Mouse (Mus musculus) liver, embryonic 14.5 days (tissue): Measurements from ENCODE around the gene Herc1. TPM values are rescaled to one million over a fixed set of nuclear protein-coding genes. Genes with fewer than 3 reads are reported as not detected.

ENCODE experiments used
- ATAC-seq: fragments of 200-750 bp; cut with Nextera tagmentation; 2 replicates; pipeline ENCODE4 v1.8.0; 2017; ENCODE audit warnings: moderate number of reproducible peaks, mild to moderate bottlenecking, moderate library complexity; ENCODE audit not compliant: insufficient read depth
- DNase-seq, 3 experiments: peaks; one replicate each; pipeline ENCODE4 v3.0.0-alpha.2; 2012 to 2013; ENCODE audit warnings: low read depth in 3 of 3, low spot score in 3 of 3
- H3K27ac ChIP-seq: fragments of 300-500 bp; sonication (generic); 2 replicates; pipeline ENCODE4 v1.5.1; 2014; ENCODE audit warnings: moderate library complexity, mild to moderate bottlenecking, control low read depth, inconsistent platforms
- H3K27me3 ChIP-seq: fragments of 300-500 bp; sonication (generic); 2 replicates; pipeline ENCODE4 v1.6.1; 2014; ENCODE audit warnings: mild to moderate bottlenecking, low read length, moderate library complexity; ENCODE audit not compliant: control insufficient read depth, insufficient read depth
- H3K36me3 ChIP-seq: fragments of 300-500 bp; sonication (generic); replicated peaks from 2 replicates; pipeline ENCODE4 v1.6.1; 2014; ENCODE audit warnings: low read depth; ENCODE audit not compliant: control insufficient read depth, insufficient read depth
- H3K4me1 ChIP-seq, 2 experiments: fragments of 200-500 bp in 1 of 2; fragments of 300-500 bp in 1 of 2; sonication (generic) in 1 of 2; replicated peaks; 2 replicates each; pipeline ENCODE4 v1.6.1; 2012 to 2014; ENCODE audit warnings: antibody characterized with exemption in 1 of 2, inconsistent platforms in 1 of 2, low read length in 1 of 2; ENCODE audit not compliant: control insufficient read depth in 2 of 2, insufficient read depth in 2 of 2
- H3K4me2 ChIP-seq: fragments of 300-500 bp; sonication (generic); 2 replicates; pipeline ENCODE4 v1.6.1; 2014; ENCODE audit warnings: low read depth, mild to moderate bottlenecking, control low read depth, moderate library complexity
- H3K4me3 ChIP-seq, 2 experiments: fragments of 200-500 bp in 1 of 2; fragments of 300-500 bp in 1 of 2; sonication (generic) in 1 of 2; 2 replicates each; pipeline ENCODE4 v1.5.1; 2012 to 2014; ENCODE audit warnings: low read depth in 2 of 2, low read length in 2 of 2, mild to moderate bottlenecking in 2 of 2, control low read depth in 1 of 2, inconsistent platforms in 1 of 2, moderate library complexity in 1 of 2; ENCODE audit not compliant: insufficient read depth in 1 of 2
- H3K9ac ChIP-seq: fragments of 300-500 bp; sonication (generic); replicated peaks from 2 replicates; pipeline ENCODE4 v1.6.1; 2014; ENCODE audit warnings: mild to moderate bottlenecking, control low read depth, moderate library complexity
- H3K9me3 ChIP-seq: fragments of 300-500 bp; sonication (generic); 2 replicates; pipeline ENCODE4 v1.6.1; 2016; ENCODE audit warnings: low read length, mixed read lengths; ENCODE audit not compliant: control insufficient read depth
- CTCF ChIP-seq: IDR thresholded peaks from 2 replicates; pipeline ENCODE4 v1.5.1; 2016; ENCODE audit warnings: antibody characterized with exemption, low read depth, control low read depth
- EP300 ChIP-seq: IDR thresholded peaks from 2 replicates; pipeline ENCODE4 v1.6.1; 2016; ENCODE audit warnings: antibody characterized with exemption, low read depth
- WGBS: fragments of 180-500 bp; shearing (Covaris S2); extraction: QIAGEN DNeasy Blood & Tissue Kit; methylation state at CpG from one replicate; pipeline ENCODE4 v1.1.7; 2014; ENCODE audit not compliant: insufficient replicate concordance; 5-methylcytosine and 5-hydroxymethylcytosine counted together
- polyA plus RNA-seq, 2 experiments: library from polyadenylated mRNA; depleted of rRNA in 1 of 2; stranded (reverse) in 1 of 2; unstranded in 1 of 2; fragments of >200 nt; fragmentation: Nextera tagmentation in 1 of 2; extraction: Ambion mirVana in 1 of 2; gene quantifications; 2 replicates each; pipeline versions ENCODE4 v1.2.1 to v1.2.3; 2012 to 2014

Gene Herc1
- polyA plus RNA-seq, 2 experiments: 23.9 to 25.0 TPM

DNA sequence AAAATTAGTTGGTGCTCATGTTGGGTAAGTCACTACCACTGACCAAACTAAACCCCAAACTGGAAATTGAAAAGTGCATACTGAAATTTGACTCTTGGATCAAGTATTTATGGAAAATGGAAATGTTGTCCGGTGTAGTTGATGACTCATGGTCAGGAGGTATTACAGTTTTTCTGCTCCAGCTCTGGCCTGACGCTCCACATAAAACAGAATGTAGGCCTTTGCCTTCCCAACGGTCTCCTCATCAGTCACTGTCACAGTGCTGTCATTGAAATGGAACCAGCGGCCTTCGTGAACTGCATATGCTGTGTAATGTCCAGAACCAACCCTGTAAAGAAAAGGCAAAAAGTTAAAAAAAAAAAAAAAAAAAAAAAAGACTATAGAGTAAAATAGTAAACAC, 168.0 kb downstream of the Herc1 start:
- no peak overlapping the region for H3K4me3 ChIP-seq
- no peak for ATAC-seq
- DNase-seq: no peak
- H3K4me1 ChIP-seq: peaks cover 0 to 1% of the 10 kb centered on the region in 2 experiments; a peak in 1 of 4 replicates
- H3K4me2 ChIP-seq: no peak overlapping the region
- no peaks in the 10 kb centered on the region for H3K9me3 ChIP-seq
- no peaks in the 10 kb centered on the region for H3K27me3 ChIP-seq
- WGBS: 85% methylated on average over 5 of the region's 5 CpGs
- H3K27ac ChIP-seq: no peak overlapping the region
- H3K9ac ChIP-seq: no peak overlapping the region
- peaks cover 34% of the 10 kb centered on the region for H3K36me3 ChIP-seq
- no peak for TF ChIP-seq CTCF
- TF ChIP-seq EP300: no peak

DNA sequence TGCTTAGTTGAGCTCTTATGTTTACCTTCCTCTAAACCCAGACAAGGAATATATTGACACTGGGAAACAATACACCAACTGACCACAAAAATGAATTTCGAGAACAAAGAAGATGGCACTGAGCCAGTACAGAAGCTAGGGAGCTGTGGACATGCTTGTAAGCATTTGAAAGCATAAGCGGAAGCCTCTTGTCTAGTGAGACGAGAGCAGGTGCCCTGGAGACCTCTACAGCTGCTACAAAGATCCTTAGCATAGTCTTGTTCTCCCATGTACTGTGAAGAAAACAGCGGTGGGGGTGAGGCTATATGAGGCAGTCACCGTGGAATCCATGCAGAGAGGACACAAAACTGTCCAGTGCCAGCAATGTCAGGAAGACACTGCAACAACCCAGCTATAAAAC, 168.7 kb downstream of the Herc1 start:
- no peaks in the 10 kb centered on the region for H3K27me3 ChIP-seq
- H3K4me1 ChIP-seq: no peaks in the 10 kb centered on the region
- H3K4me3 ChIP-seq: no peak overlapping the region
- DNase-seq (no peak), ATAC-seq (no peak)
- H3K9ac ChIP-seq: no peak overlapping the region
- peaks cover 34% of the 10 kb centered on the region for H3K36me3 ChIP-seq
- no peak overlapping the region for H3K27ac ChIP-seq
- WGBS: 84% methylated on average over 5 of the region's 5 CpGs
- no peaks in the 10 kb centered on the region for H3K9me3 ChIP-seq
- no peak overlapping the region for H3K4me2 ChIP-seq
- no peak for TF ChIP-seq EP300
- TF ChIP-seq CTCF: no peak

DNA sequence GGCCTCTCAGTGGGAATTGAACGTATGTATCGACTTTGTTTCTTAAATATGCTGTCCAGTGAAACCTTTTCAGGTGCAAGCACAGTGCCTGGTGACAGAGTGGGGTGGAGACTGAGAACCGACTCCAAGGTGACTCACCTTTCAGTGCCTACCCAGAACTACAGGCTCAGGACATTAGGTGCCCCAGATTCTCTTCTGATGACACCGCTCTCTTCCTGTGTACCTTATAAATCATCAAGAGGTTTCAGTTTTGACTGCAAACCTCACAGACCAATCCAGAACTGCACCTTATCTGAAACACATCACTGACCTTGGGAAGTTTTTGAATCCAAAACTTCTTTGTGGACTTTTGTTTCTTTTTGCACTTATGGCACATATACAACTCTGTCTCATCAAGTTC, 170.0 kb downstream of the Herc1 start:
- Histone ChIP-seq H3K4me2 (no peak overlapping the region), H3K9ac (no peak overlapping the region), H3K4me3 (no peak overlapping the region), H3K27ac (no peak overlapping the region), H3K4me1 (no peaks in the 10 kb centered on the region), H3K36me3 (peaks cover 33% of the 10 kb centered on the region), H3K27me3 (no peaks in the 10 kb centered on the region), H3K9me3 (no peaks in the 10 kb centered on the region)
- ATAC-seq (no peak), DNase-seq (no peak)
- WGBS: 84% methylated on average over 4 of the region's 4 CpGs
- no peak for TF ChIP-seq CTCF
- TF ChIP-seq EP300: no peak

DNA sequence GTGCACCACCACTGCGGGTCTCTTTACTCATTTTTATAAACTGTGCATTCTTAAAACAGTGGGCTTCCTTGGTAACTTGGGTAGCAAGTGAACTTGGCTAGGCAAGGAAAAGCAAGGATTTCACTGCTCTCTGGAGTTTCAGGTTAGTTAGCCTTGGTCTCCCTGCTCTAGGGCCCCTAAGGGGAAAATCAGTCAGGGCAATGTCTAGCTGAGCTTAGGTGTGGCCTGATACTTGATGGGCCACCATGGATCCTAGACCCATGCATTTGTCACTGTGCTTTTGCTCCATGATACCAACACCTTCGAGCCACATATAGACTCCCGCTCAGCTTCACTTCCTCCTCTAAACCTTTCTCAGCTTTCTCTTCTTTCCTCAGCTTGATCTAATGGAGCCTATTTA, 171.3 kb downstream of the Herc1 start:
- H3K9me3 ChIP-seq: no peaks in the 10 kb centered on the region
- WGBS: 84% methylated on average over 3 of the region's 3 CpGs
- no peak overlapping the region for H3K27ac ChIP-seq
- peaks cover 28% of the 10 kb centered on the region for H3K36me3 ChIP-seq
- no peak for ATAC-seq
- no peaks in the 10 kb centered on the region for H3K27me3 ChIP-seq
- no peaks in the 10 kb centered on the region for H3K4me1 ChIP-seq
- no peak overlapping the region for H3K9ac ChIP-seq
- no peak for DNase-seq
- no peak overlapping the region for H3K4me2 ChIP-seq
- no peak overlapping the region for H3K4me3 ChIP-seq
- TF ChIP-seq CTCF (no peak), EP300 (no peak)

DNA sequence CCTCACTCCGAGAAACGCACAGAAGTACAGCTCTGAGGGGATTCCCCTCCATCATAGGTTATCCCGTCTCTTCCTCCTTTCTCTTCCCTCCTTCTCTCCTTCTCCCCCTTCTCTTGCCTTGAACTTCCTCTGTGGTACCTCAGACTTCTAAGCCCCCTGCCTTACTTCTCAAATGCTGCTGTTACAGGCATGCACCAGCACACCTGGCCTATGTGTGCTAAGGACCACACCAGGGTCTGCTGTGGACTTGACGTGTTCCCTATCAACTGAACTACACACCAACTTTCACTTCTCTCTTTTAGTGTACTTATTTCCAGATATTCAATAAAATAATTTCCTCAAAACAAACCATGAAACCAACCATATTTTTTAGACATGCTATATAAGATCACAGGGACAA, 192.5 kb downstream of the Herc1 start:
- no peak for DNase-seq
- H3K9me3 ChIP-seq: no peaks in the 10 kb centered on the region
- peaks cover 2% of the 10 kb centered on the region for H3K36me3 ChIP-seq
- H3K4me3 ChIP-seq: no peak overlapping the region
- H3K4me2 ChIP-seq: no peak overlapping the region
- WGBS: 79% methylated on average over 4 of the region's 4 CpGs
- TF ChIP-seq EP300 (no peak), CTCF (no peak)
- no peak for ATAC-seq
- no peak overlapping the region for H3K9ac ChIP-seq
- no peaks in the 10 kb centered on the region for H3K27me3 ChIP-seq
- H3K27ac ChIP-seq: no peak overlapping the region
- no peaks in the 10 kb centered on the region for H3K4me1 ChIP-seq

Other genes starting within 250 kb of the Herc1 start
- gene Snx1, start 223.9 kb upstream of the Herc1 start, polyA plus RNA-seq (2012; rRNA removed): 31.8 and 47.7 TPM in 2 replicates
- gene Snx1, start 223.9 kb upstream of the Herc1 start, polyA plus RNA-seq (2014; fragmentation: Nextera tagmentation; extraction: Ambion mirVana): 66.0 and 68.3 TPM in 2 replicates
- gene Ciao2a, start 223.8 kb upstream of the Herc1 start, polyA plus RNA-seq (2012; rRNA removed): 32.3 and 50.1 TPM in 2 replicates
- 129 and 132 TPM in 2 replicates for gene Ciao2a, start 223.8 kb upstream of the Herc1 start, polyA plus RNA-seq (2014; fragmentation: Nextera tagmentation; extraction: Ambion mirVana)
- gene Dapk2, start 192.2 kb upstream of the Herc1 start, polyA plus RNA-seq (2012; rRNA removed): 7.3 and 11.7 TPM in 2 replicates
- 24.6 and 25.2 TPM in 2 replicates for gene Dapk2, start 192.2 kb upstream of the Herc1 start, polyA plus RNA-seq (2014; fragmentation: Nextera tagmentation; extraction: Ambion mirVana)
- gene Fbxl22, start 164.1 kb downstream of the Herc1 start, polyA plus RNA-seq (2012; rRNA removed): 0.13 and 0.19 TPM in 2 replicates
- gene Fbxl22, start 164.1 kb downstream of the Herc1 start, polyA plus RNA-seq (2014; fragmentation: Nextera tagmentation; extraction: Ambion mirVana): 0.44 and 0.61 TPM in 2 replicates
- gene Usp3, start 242.7 kb downstream of the Herc1 start, polyA plus RNA-seq (2012; rRNA removed): 3.6 and 6.7 TPM in 2 replicates
- gene Usp3, start 242.7 kb downstream of the Herc1 start, polyA plus RNA-seq (2014; fragmentation: Nextera tagmentation; extraction: Ambion mirVana): 14.8 TPM in 2 replicates